Mouse (Mus musculus): ENCODE results near the gene Bptf.
"Not testable (repeated sequence)": the region's sequence is repeated elsewhere in the genome, so short reads cannot be mapped to it uniquely, and the experiment has no call there.

Gene Bptf

DNA sequence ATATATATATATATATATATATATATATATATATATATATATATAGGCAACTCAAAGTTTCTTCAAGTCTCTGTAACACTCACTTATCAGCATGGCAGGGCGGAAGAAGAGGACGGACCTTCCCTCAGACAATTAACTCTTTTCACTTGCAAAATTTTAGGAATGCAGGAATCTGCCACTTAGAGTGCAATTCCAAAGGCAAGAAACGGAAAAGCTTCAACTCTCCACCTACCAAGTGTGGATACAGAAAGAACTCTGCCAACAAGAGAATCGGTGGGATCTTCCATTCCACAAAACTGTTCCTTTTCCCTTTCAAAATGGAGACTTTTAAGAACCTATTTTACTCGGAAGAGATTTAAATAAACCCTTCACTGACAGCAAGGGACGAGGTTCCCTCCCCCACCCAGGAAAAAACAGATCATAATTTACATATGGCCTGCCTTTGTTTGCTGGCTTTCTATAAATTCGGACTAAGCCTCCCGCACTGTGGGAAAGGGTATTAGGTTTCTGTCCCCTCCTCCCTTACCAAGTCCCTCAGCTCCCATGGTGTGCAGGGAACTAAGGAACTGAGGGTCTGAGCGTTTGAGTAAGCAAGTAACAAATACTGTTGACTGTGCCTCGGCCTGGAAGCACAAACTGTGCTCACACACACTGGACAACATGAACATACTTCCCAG lies 17.9 kb downstream of the Bptf start:
- DNase-seq: no peak

- peak; percentile 5 for DNase-seq
Observed at GRCm38 (mm10) chr11:107113112-107113511, 18.8 kb downstream of the Bptf start.

DNA sequence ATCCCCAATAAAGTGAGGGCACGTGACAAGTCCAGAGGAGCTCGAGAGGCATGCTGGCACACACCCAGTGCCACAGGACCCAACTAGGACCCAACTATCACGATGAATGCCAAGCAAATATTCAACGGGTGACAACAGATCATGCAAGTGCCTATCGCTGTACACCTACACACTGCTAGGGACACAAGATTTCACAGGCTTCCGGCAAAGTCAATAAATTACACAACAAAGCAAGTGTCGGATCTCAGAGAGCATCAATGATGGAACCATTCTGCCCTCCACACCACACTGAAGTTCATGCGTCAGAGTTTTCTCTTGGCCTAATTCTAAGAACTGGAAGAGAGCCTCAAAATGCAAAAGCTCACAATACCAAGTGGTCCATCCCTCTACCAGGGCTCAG lies 22.3 kb downstream of the Bptf start:
- DNase-seq: no peak

DNA sequence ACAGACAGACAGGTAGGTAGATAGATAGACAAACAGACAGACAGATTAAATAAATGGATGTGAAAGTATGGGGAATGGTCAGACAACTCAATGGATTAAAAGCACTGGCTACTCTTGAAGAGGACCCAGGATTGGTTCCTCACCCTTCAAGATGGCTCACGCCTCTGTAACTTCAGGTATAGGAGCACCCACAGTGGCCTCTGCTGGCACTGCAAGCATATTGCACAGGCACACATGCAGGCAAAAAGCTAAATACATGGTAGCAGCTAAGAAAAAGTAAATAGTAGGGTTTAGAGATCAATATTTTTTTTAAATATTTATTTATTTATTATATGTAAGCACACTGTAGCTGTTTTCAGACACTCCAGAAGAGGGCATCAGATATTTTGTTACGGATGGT lies 23.0 kb downstream of the Bptf start:
- DNase-seq: peak; percentile 55

- no peak for DNase-seq
Observed at GRCm38 (mm10) chr11:107107725-107108078, 24.2 kb downstream of the Bptf start.

- DNase-seq: peak; percentile 55
Observed at GRCm38 (mm10) chr11:107106978-107107724, 24.8 kb downstream of the Bptf start.

DNA sequence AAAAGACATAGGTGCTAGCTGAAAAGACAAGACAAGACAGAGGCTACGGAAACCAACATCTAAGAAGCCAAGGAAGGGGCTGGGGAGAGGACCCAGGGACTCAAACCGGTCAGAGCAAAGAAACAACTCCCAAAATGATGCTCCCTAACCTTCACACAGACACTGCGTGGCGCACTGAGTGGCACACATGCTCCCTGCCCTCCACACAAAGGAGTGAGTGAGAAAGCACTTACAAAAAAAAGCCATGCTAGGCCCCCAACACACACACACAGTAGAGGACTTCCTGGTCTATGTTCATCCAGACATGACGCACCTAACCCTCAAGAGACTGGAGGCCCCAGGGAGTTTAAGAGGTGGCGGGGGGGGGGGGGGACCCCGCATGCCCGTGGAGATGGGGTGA lies 25.5 kb downstream of the Bptf start:
- DNase-seq: no peak

- DNase-seq: peak; percentile 90
Observed at GRCm38 (mm10) chr11:107105227-107105626, 26.7 kb downstream of the Bptf start.

- DNase-seq: no peak
Observed at GRCm38 (mm10) chr11:107103736-107104135, 28.2 kb downstream of the Bptf start.

GRCm38 (mm10) chr11:107103224-107103589 lies 28.7 kb downstream of the Bptf start:
- DNase-seq: no peak

DNA sequence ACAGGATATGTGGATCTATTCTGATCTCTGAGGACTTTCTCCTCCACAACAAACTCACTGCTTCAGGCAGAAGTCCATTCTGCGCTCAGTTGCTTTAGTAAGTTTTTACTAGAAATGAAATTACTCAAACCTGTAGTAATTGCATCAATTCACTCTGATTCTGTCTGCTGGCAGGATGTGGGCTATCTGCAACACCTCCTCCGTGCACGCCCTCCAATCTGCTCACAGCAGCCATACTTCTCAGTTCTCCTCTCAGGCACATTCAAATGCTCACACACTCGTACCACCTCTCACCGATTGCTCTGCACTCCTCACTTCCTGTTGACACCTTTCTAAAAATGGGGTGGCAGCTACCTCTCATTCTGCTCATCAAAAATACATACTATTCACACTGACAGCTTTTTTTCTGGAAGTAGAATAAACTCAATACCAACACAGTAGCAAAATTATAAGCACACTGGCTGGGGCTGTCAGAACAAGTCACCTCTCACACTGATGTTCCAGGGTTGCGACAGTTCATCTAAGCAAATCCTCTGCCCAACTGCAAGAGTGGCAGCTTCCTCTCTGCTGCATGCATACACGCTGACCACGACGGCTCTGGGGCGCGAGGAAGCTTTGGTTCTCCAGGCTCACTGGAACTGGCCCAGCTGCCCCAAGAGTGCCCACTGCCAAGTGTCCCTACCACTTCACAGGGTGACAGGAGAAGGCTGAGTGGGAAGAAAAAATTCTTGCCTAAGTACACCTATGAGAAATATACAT lies 29.3 kb downstream of the Bptf start:
- peak; percentile 67 for DNase-seq

DNA sequence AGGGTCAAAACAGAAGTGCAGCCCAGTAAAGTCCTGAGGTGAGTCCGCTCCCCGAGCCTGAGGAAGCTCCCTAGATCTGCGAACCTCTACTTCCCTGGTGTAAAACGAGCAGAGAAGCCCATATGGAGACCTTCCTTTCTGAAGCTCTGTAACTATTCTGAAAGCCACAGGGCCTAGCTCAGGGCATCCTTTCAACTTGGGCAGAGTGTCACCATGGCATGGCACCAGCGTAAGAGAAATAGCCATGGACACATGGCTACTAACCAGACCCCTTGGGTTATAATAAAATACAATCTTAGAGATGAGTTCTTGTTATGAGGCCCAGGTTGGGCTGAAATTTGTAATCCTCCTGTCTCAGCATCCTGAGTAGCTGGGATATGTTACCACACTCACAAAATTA lies 35.0 kb downstream of the Bptf start:
- DNase-seq: no peak

- DNase-seq: no peak
Observed at GRCm38 (mm10) chr11:107093871-107094270, 38.1 kb downstream of the Bptf start.

- no peak for DNase-seq
Observed at GRCm38 (mm10) chr11:107092637-107093036, 39.3 kb downstream of the Bptf start.

- DNase-seq: no peak
Observed at GRCm38 (mm10) chr11:107085866-107086265, 46.1 kb downstream of the Bptf start.

- DNase-seq: no peak
Observed at GRCm38 (mm10) chr11:107083480-107083879, 48.4 kb downstream of the Bptf start.

- no peak for DNase-seq
Observed at GRCm38 (mm10) chr11:107065216-107065785, 66.6 kb downstream of the Bptf start.

GRCm38 (mm10) chr11:107064590-107064989 lies 67.3 kb downstream of the Bptf start:
- no peak for DNase-seq

DNA sequence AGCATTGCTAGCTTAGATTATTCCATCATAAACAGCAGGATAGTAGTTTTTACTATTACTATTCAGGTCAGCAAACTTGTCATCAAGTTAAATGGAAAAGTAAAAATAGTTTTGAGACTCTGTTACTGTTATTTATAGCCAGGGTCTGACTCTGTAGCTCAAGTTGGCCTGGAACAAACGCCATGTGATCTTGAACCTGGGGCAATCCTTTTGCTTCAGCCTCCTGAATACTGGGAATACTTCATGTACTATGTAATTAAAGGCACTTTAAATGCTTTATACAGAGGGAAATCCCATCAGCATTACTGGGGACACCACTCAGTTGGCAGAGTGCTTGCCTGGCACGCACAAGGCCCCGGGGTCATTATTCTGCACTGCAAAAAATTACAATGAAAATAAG lies 68.9 kb downstream of the Bptf start:
- no peak for DNase-seq

DNA sequence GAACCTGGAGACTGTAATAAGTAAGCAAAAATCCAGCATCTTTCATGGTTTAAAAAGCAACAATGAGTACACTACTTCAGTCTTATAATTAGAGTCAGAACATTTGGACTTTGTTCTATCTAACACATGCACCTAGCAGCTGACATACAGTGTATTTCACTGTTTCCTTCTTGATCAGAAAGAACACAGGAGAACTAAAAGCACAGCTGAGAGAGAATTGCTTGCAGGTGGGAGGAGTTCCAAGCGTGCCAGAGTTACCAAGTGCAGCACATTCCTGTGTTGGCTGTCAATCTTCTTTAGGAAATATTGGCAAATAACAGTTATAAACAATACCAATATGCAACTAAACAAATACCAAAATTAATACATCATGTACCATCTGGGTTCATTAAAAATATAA lies 71.0 kb downstream of the Bptf start:
- no peak for DNase-seq

DNA sequence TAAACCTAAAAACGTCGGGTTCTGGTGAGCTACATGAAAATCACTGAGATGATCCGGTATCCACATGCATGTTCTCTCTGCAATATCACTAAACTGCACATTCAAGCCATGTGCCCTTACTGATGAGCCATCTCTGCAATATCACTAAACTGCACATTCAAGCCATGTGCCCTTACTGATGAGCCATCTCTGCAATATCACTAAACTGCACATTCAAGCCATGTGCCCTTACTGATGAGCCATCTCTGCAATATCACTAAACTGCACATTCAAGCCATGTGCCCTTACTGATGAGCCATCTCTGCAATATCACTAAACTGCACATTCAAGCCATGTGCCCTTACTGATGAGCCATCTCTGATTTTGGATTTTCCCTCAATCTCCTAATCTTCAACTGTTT lies 72.3 kb downstream of the Bptf start:
- not testable (repeated sequence) for DNase-seq

DNA sequence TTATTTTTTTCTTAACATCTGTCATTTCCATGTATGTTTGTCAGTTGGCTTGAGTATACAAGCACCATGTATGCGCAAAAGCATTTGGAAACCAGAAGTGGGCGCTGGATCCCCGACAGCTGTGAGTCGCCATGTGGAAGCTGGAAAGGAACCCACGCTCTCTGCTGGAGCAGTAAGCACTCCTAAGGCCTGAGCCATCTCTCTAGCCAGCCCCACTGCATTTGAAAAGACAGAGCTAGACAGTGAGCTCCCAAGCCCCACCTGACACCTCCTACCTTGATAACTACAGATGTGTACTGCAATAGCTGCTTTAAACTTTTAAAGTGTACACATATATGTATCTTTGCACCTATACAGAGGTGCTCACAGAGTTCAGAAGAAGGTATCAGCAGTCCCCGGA lies 74.5 kb downstream of the Bptf start:
- peak; percentile 27 for DNase-seq

DNA sequence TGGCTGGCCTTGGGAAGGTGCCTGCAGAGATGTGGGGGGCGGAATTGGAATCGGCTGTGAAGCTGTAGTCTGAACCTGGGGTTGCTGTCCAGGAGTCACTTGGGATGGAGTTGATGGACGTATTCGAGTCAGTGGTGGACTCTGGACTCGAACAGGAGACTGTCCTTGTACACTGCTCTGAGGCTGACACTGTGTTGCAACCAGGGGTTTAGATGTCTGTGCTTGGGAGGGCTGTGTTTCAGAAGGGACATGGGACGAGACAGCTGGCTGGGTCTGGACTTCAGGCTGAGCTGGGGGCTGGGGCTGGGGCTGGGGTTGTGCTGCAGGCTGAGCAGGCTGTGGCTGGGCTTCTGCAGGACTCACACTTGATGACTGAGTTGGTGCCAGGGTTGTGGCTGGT lies 77.1 kb downstream of the Bptf start:
- no peak for DNase-seq
